Mouse (Mus musculus): Measurements from ENCODE around the gene Cacna2d2. TPM values are rescaled to one million over a fixed set of nuclear protein-coding genes. Genes with fewer than 3 reads are reported as not detected.

Cacna2d2 gene
- polyA plus RNA-seq, 1 experiment from 2014 or later, result 4.2 TPM

DNA sequence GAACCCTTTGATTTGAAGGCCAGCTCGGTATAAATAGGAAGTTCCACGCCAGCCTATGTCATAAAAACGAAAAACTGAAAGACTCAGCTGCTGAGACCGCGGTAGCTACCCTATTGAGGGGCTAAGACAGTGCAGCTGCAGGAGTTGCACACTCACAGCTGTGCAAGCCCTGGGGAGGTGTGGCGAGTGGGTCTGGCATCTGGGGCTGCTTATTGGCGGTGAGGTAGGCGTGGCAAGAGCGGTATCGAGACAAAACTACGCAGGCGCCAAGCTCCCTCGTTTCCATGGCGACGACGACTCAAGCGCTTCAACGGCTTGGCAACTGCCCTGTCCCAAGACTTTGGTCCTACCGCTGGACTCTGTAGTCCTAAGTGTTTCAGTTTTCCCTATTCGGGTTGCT lies 147.6 kb downstream of the Cacna2d2 start, which contains the start of gene Zmynd10:
Zmynd10 (plus strand) TSS at position 273 of the 400 bp plus-strand sequence.
- H3K9ac ChIP-seq (replicated peaks), result no peak within 1 kb of the TSS
- peak; percentile 67 for ATAC-seq (replicated peaks)

GRCm38 (mm10) chr9:107547957-107548356 lies 148.5 kb downstream of the Cacna2d2 start:
- H3K4me1 ChIP-seq, result peaks cover 36% of the 10 kb centered on the region
- WGBS, result 80% methylated on average over 5 of the region's 5 CpGs

More for the DNA sequence above, 147.6 kb downstream of the Cacna2d2 start, which contains the start of gene Zmynd10:
- H3K9me3 ChIP-seq, result no peaks in the 10 kb centered on the region
- peaks cover 17% of the 10 kb centered on the region for H3K36me3 ChIP-seq
- H3K4me2 ChIP-seq (replicated peaks), result peak within 1 kb of the TSS; percentile 41
- peak within 1 kb of the TSS; percentile 60 for H3K27ac ChIP-seq (replicated peaks)
- peaks cover 42% of the 10 kb centered on the region for H3K4me1 ChIP-seq
- H3K27me3 ChIP-seq, result peaks cover 20% of the 10 kb centered on the region
- 4% methylated on average over 20 of the region's 20 CpGs for WGBS
- peak within 1 kb of the TSS; percentile 12 for H3K4me3 ChIP-seq

DNA sequence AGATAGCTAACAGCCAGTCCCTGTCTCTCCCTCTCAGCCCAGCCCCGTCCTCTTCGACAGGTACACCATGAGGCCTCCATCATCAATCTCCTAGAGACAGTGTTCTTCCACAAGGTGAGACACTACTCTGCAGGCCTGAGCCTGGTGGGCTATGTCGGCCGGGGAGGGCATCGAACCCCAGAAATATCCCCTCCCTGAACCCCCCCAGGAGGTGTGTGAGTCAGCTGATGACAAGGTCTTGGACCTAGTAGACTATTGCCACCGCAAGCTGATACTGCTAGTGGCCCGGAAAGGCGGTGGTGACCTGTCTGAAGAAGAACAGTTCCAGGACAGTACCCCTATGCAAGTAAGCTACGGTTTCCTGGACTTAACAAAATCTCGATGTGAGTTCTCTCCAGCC lies 149.4 kb downstream of the Cacna2d2 start:
- ATAC-seq (replicated peaks), result no peak
- peaks cover 33% of the 10 kb centered on the region for H3K27me3 ChIP-seq
- 88% methylated on average over 10 of the region's 10 CpGs for WGBS

More at GRCm38 (mm10) chr9:107547957-107548356, 148.5 kb downstream of the Cacna2d2 start:
- Histone ChIP-seq H3K4me3 (no peak overlapping the region), H3K27ac (replicated peaks) (no peak overlapping the region), H3K36me3 (peaks cover 17% of the 10 kb centered on the region), H3K9me3 (no peaks in the 10 kb centered on the region), H3K9ac (replicated peaks) (no peak overlapping the region), H3K27me3 (peaks cover 29% of the 10 kb centered on the region), H3K4me2 (replicated peaks) (no peak overlapping the region)
- no peak for ATAC-seq (replicated peaks)

DNA sequence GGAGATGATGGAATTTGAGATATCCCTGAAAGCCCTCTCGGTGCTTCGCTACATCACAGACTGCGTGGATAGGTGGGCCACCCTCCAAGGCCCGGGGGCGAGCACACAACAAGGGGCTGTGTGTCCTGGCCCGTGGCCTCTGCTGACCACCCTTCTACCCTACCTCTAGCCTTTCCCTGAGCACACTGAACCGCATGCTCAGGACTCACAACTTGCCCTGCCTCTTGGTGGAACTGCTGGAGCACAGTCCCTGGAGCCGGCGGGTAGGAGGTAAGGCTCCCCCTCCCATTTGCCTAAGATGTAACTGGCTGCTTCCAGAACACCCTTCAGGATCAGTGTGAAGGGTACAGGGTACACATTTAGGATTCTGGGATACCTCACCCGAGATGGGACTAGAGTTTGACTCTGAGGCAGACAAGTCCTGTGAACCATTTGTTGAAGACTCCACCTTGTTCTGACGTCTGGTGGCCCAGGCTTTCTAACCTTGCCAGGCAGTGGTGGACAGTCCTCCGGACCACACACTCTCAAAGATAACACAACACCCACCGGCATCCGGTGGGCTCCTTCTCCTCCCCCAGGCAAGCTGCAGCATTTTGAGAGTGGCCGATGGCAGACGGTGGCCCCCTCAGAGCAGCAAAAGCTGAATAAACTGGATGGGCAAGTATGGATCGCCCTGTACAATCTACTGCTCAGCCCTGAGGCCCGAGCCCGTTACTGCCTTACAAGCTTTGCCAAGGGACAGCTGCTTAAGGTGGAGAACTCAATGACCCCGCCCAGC lies 150.1 kb downstream of the Cacna2d2 start:
- H3K4me3 ChIP-seq, result no peak overlapping the region
- ATAC-seq (replicated peaks), result no peak
- peaks cover 33% of the 10 kb centered on the region for H3K27me3 ChIP-seq
- 88% methylated on average over 20 of the region's 20 CpGs for WGBS
- no peak overlapping the region for H3K4me2 ChIP-seq (replicated peaks)
- peaks cover 45% of the 10 kb centered on the region for H3K4me1 ChIP-seq
- no peaks in the 10 kb centered on the region for H3K9me3 ChIP-seq
- H3K27ac ChIP-seq (replicated peaks), result no peak overlapping the region
- H3K36me3 ChIP-seq, result peaks cover 7% of the 10 kb centered on the region; the same call in 1 of the 2 replicates
- no peak overlapping the region for H3K9ac ChIP-seq (replicated peaks)

More for the DNA sequence above, 149.4 kb downstream of the Cacna2d2 start:
- no peak overlapping the region for H3K9ac ChIP-seq (replicated peaks)
- H3K4me1 ChIP-seq, result peaks cover 43% of the 10 kb centered on the region
- no peak overlapping the region for H3K4me2 ChIP-seq (replicated peaks)
- H3K36me3 ChIP-seq, result peaks cover 13% of the 10 kb centered on the region
- H3K4me3 ChIP-seq, result no peak overlapping the region
- no peak overlapping the region for H3K27ac ChIP-seq (replicated peaks)
- H3K9me3 ChIP-seq, result no peaks in the 10 kb centered on the region

GRCm38 (mm10) chr9:107550491-107551116 lies 151.2 kb downstream of the Cacna2d2 start:
- no peak for ATAC-seq (replicated peaks)
- no peaks in the 10 kb centered on the region for H3K36me3 ChIP-seq
- H3K4me1 ChIP-seq, result peaks cover 49% of the 10 kb centered on the region
- no peaks in the 10 kb centered on the region for H3K9me3 ChIP-seq
- peaks cover 33% of the 10 kb centered on the region for H3K27me3 ChIP-seq
- H3K4me3 ChIP-seq, result no peak overlapping the region
- WGBS, result 37% methylated on average over 23 of the region's 23 CpGs
- no peak overlapping the region for H3K27ac ChIP-seq (replicated peaks)
- H3K4me2 ChIP-seq (replicated peaks), result peak overlapping the region; percentile 70
- H3K9ac ChIP-seq (replicated peaks), result no peak overlapping the region

GRCm38 (mm10) chr9:107551117-107551889 lies 151.9 kb downstream of the Cacna2d2 start, which contains the start of gene Rassf1:
Gene Rassf1, plus strand, starts transcription at chr9:107551555.
- no peak within 1 kb of the TSS for H3K27ac ChIP-seq (replicated peaks)
- ATAC-seq (replicated peaks), result no peak
- H3K9ac ChIP-seq (replicated peaks), result peak within 1 kb of the TSS; percentile 47
- H3K9me3 ChIP-seq, result no peaks in the 10 kb centered on the region
- H3K4me1 ChIP-seq, result peaks cover 49% of the 10 kb centered on the region
- H3K4me3 ChIP-seq, result peak within 1 kb of the TSS; percentile 41
- 2% methylated on average over 58 of the region's 63 CpGs for WGBS
- H3K27me3 ChIP-seq, result peaks cover 33% of the 10 kb centered on the region
- peak within 1 kb of the TSS; percentile 70 for H3K4me2 ChIP-seq (replicated peaks)
- no peaks in the 10 kb centered on the region for H3K36me3 ChIP-seq

GRCm38 (mm10) chr9:107551890-107552355 lies 152.5 kb downstream of the Cacna2d2 start:
- H3K4me3 ChIP-seq, result peak overlapping the region; percentile 41
- H3K9ac ChIP-seq (replicated peaks), result peak overlapping the region; percentile 47
- no peaks in the 10 kb centered on the region for H3K9me3 ChIP-seq
- H3K27ac ChIP-seq (replicated peaks), result no peak overlapping the region
- H3K4me2 ChIP-seq (replicated peaks), result peak overlapping the region; percentile 70
- peaks cover 48% of the 10 kb centered on the region for H3K4me1 ChIP-seq
- WGBS, result 11% methylated on average over 8 of the region's 8 CpGs
- ATAC-seq (replicated peaks), result no peak
- H3K27me3 ChIP-seq, result peaks cover 33% of the 10 kb centered on the region
- H3K36me3 ChIP-seq, result no peaks in the 10 kb centered on the region

DNA sequence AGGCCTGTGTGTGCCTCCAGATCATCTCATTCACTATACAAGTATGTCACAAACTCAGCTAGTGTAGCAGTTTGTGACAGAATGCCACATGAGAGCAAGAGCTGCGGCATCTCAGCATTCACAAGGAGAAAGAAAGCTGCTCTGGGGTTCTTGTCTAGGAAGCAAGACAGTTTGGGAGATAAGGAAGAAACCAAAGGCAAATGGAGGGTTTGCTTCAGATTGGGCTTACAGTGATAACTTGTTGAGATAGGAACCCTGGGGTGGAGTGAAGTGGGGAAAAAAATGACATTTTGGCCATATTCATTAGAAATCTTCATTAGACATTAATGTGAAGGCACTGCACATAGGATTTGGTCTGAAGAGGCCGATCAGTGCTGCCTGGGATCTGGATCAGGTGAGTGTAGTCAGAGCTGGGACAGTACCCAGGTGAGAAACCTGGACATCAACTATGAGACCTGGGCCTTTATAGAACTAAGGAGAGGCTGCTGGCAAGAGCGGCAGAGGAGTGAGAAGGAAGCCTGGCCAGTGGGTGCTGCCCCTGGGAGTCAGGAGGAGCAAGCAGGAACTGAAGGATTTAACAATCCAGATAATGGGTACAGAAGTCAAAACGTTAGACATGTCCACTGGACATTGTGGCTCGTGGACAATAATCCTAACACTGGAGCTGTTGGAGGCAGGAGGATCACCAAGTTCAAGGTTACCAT lies 153.4 kb downstream of the Cacna2d2 start:
- WGBS, result 78% methylated on average over 5 of the region's 5 CpGs
- H3K4me3 ChIP-seq, result no peak overlapping the region
- peaks cover 41% of the 10 kb centered on the region for H3K4me1 ChIP-seq
- ATAC-seq (replicated peaks), result no peak
- peaks cover 6% of the 10 kb centered on the region for H3K36me3 ChIP-seq
- peak overlapping the region; percentile 90; the same call in 1 of the 2 replicates for H3K4me2 ChIP-seq (replicated peaks)
- no peak overlapping the region for H3K9ac ChIP-seq (replicated peaks)
- H3K27me3 ChIP-seq, result peaks cover 33% of the 10 kb centered on the region
- no peak overlapping the region for H3K27ac ChIP-seq (replicated peaks)
- H3K9me3 ChIP-seq, result no peaks in the 10 kb centered on the region

GRCm38 (mm10) chr9:107553541-107554318 lies 154.3 kb downstream of the Cacna2d2 start:
- Histone ChIP-seq H3K4me3 (peak overlapping the region; percentile 84), H3K9ac (replicated peaks) (peak overlapping the region; percentile 81), H3K27ac (replicated peaks) (peak overlapping the region; percentile 87), H3K27me3 (peaks cover 33% of the 10 kb centered on the region), H3K36me3 (peaks cover 15% of the 10 kb centered on the region), H3K4me1 (peaks cover 41% of the 10 kb centered on the region), H3K9me3 (no peaks in the 10 kb centered on the region), H3K4me2 (replicated peaks) (peak overlapping the region; percentile 90)
- peak; percentile 77 for ATAC-seq (replicated peaks)
- 6% methylated on average over 36 of the region's 37 CpGs for WGBS

DNA sequence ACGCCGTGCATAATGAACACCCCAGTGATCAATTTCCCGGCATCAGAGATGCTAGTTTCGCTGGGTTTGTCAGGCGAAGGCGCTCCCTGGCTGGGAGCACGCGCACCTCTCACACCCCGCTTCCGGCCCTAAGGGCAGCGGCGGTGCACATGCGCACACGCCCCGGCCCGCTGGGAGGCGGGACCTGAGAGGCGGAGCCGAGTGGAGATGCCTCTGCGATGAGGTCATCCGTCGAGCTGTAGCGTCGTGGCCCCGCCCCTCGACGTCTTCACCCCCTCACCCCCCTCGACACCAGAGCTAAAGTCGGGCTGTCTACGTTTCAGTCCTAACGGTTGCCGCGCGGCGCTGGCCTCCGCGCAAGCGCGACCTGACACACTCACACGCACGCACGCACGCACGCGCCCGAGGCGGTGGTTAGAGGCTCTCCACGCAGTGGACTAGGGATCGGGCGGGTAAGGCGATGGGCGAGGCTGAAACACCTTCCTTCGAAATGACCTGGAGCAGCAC lies 155.0 kb downstream of the Cacna2d2 start:
- ATAC-seq (replicated peaks), result peak; percentile 94
- H3K4me2 ChIP-seq (replicated peaks), result peak overlapping the region; percentile 90
- H3K4me1 ChIP-seq, result peaks cover 41% of the 10 kb centered on the region
- no peaks in the 10 kb centered on the region for H3K9me3 ChIP-seq
- peak overlapping the region; percentile 87 for H3K27ac ChIP-seq (replicated peaks)
- peak overlapping the region; percentile 81 for H3K9ac ChIP-seq (replicated peaks)
- peaks cover 22% of the 10 kb centered on the region for H3K36me3 ChIP-seq
- 0% methylated on average over 53 of the region's 53 CpGs for WGBS
- peaks cover 33% of the 10 kb centered on the region for H3K27me3 ChIP-seq
- H3K4me3 ChIP-seq, result peak overlapping the region; percentile 84

Data from forebrain, embryonic 15.5 days (tissue).